Mouse (Mus musculus) R1 (cell line): Measurements from ENCODE around the gene Syt15.

Experiments used
- DNase-seq: peaks from one replicate; pipeline ENCODE4 v3.0.0-alpha.2; 2018; ENCODE audit warnings: low read depth, low spot score

Gene Syt15

GRCm38 (mm10) chr14:34219295-34219694, at the start of gene Syt15:
Gene Syt15 (plus strand): TSS chr14:34219595.
- DNase-seq: no peak

DNA sequence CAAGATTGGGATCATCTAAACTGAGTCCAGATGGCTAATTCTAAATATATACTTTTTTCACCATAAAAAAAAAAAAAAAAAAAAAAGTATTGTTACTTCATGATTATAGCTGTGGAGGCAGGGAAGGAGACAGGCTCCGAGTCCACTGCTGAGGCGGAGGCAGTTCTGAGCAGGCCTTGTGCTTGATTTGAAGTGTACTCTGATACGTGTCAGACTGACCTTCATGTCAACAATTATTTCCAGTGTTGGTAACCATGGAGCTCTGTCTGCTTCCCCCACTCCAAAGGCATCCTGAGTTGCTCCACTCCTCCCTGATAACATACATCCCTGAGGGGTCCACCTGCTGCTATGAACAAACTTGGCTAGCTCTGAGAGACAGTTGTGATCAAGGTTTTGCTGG, 48.3 kb upstream of the Syt15 start:
- DNase-seq: no peak

- DNase-seq: no peak
These were observed 40.0 kb upstream of the Syt15 start for GRCm38 (mm10) chr14:34179351-34179750.

- no peak for DNase-seq
These were observed 36.3 kb upstream of the Syt15 start for GRCm38 (mm10) chr14:34183101-34183500.

GRCm38 (mm10) chr14:34188629-34189028, 30.8 kb upstream of the Syt15 start:
- DNase-seq: peak; percentile 92

- peak; percentile 53 for DNase-seq
These were observed 29.0 kb upstream of the Syt15 start for GRCm38 (mm10) chr14:34190361-34190760.

DNA sequence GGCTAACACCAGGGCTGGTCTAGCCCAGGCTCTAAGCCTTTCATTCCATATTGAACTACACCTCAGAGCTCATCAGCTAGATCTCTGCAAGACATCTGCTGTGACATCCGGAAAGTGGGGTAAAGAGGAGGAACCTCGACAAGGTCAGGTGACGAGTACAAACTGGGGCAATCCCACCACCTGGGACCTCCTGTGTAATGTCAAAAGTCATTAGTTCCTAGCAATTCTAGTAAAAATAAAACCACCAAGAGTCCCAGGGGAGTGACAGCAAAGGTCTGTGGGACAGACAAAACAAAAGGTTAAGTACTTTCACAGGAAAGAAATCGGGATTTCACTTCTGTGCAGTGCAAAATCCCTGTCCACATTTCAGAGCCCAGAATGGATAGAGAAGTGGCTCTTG, 25.5 kb upstream of the Syt15 start:
- no peak for DNase-seq

DNA sequence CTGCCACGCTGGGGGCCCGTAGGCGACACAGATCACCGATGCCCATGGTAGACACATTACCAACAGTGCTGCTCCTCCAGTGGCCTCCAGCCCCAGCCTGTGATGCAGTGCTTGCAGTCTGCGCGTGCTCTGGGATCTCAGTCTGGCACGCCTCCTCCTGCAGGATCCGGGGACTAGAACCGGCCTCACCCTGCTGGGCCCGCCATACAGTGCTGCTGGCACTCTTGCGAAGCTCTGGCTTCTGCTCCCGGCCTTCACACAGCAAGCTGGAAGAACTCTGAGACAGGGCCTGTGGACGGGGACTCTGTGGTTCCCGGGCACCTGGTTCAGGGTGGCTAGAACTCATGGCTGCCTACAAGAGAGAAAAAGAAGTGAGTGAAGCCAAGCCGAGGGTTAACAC, 23.9 kb upstream of the Syt15 start:
- peak; percentile 19 for DNase-seq

- DNase-seq: no peak
These were observed 22.7 kb upstream of the Syt15 start for GRCm38 (mm10) chr14:34196706-34197105.

DNA sequence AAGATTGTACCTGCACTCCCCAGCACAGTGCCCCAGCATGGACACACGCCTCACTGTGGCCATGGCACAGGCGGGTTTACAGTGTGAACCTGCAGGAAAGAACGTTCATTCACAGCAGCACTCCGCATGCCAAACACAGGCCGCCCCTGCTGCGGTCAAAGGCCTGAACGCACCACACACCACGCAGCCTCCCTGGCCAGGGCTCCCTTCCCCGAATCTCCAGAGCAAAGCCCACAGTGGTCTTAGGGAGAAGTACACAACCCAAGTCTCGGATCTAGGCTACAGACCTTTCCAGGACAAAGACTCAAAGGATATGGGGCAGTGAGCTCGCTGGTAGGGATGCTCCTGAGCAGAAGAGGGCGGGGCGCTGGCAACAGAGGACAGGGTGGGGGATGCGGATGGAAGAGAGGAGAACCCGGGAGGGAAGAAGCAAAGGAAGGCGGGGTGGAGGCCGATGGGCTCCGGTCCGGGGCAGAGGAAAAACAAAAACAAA, 18.6 kb upstream of the Syt15 start:
- peak; percentile 62 for DNase-seq

DNA sequence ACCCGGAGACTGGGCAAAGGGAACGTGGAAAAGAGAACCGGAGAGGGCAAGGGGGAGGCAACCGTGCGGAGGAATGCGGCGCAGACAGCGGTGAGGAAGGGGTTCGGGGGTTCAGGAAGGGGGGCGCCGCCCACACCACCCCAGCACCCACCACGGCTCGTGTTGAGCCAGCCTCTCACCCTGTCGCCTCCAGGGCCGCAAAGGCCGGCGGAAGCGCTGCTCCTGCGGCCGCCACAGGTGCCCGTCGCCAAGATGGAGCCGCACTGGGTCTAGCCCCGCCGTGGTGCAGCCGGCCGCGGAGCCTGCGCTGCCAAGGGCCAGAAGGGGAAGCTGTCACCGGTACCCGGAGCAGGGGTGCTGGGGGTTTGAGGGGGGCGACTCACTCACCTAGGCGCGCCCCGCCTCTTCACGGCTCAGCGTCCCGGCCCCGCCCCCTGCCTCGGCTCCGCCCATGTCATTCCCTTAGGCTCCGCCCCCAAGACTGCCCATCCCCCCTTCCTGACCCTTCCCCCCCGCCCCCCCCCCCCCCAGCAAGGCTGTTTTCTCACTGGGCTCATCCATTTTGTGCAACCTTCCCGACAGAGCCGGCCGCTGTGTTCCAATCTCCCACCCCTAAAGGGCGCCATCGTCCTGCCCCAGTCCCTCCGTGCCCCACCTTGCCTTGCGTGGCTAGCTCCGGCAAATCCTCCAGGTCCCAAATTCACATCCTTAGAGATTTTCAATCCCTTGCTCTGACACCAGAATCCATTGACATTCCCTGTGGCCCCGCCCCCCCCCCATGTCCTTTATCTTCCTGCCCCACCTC, 18.0 kb upstream of the Syt15 start, which contains the start of gene Gprin2:
Gene Gprin2 (minus strand): TSS at position 423 of the 805 bp plus-strand sequence.
- DNase-seq: peak; percentile 43

- DNase-seq: no peak
These were observed 11.4 kb upstream of the Syt15 start for GRCm38 (mm10) chr14:34207996-34208395.

- DNase-seq: peak; percentile 63
These were observed 10.7 kb upstream of the Syt15 start for GRCm38 (mm10) chr14:34208651-34209050.

GRCm38 (mm10) chr14:34209080-34209479, 10.3 kb upstream of the Syt15 start:
- no peak for DNase-seq

- peak; percentile 62 for DNase-seq
These were observed 9.5 kb upstream of the Syt15 start for GRCm38 (mm10) chr14:34209942-34210341.

- no peak for DNase-seq
These were observed 3.8 kb upstream of the Syt15 start for GRCm38 (mm10) chr14:34215451-34216127.

DNA sequence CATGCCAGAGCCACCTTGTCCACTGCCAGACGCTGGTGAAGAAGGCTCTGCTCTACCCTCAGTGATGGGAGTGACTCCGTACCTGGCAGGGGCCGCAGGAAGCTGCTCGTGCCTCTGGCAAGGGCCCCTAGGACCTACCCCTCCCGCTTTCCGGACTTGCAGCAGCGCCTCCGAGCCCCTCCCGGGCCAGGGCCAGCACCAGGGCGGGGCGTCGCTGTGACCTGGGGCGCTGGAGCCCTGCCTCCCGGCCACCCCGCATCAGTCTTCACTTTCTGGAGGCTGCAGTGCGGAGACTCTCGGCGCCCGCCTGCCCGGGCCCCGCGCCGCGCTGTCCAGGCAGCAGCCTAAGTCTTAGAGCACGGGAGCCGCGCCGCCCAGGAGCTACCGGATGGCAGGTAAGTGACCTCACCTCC, 397 bp downstream of the Syt15 start:
- DNase-seq: peak; percentile 20

- DNase-seq: no peak
These were observed 1.0 kb downstream of the Syt15 start for GRCm38 (mm10) chr14:34220426-34220825.

DNA sequence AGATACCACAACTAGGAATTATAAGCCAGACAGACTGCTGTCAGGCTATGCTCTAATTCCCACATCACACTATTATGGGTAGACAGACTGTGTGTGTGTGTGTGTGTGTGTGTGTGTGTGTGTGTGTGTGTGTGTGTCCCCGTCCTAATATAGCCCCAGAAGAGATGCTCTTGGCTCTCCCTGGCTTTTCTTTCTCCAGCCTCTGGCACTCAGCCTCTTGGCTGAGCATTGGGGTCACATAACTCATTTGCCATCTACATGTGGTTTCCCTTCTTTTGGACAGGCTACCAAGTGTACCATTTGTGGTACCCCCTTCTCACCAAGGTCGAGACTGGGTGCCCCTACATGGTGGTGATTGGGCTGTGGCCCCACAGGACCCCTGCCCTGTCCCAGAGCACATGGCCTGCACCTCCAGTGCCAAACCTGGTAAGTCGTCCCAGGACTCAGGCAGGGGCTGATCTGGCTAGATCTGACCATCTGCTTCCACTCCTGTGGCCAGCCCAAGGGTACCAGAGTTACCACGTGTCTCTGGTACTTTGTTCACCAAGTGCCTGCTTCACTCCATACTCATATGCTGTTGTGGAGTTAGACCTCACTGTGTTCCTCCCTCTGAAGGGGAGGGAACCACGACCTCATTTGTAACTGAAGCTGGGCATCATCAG, 2.2 kb downstream of the Syt15 start:
- no peak for DNase-seq

- no peak for DNase-seq
These were observed 4.0 kb downstream of the Syt15 start for GRCm38 (mm10) chr14:34223362-34223898.

DNA sequence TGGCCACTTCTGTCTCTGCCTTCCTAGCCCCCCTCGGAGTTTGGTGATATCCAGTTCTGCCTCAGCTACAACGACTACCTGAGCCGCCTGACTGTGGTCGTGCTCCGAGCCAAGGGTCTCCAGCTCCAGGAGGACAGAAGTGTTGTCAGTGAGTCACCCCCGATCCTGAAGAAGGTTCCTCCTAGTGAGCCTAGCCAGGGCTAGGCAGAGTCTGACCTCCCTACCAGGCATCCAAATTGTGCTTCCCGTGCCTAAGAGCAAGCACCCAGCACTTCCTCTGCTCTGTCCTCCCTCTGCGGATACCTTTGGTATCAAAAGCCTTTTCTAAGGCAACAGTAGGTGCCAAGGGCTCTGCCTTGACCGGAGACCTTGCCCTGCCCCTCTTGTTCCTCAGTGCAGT, 6.6 kb downstream of the Syt15 start:
- DNase-seq: no peak

DNA sequence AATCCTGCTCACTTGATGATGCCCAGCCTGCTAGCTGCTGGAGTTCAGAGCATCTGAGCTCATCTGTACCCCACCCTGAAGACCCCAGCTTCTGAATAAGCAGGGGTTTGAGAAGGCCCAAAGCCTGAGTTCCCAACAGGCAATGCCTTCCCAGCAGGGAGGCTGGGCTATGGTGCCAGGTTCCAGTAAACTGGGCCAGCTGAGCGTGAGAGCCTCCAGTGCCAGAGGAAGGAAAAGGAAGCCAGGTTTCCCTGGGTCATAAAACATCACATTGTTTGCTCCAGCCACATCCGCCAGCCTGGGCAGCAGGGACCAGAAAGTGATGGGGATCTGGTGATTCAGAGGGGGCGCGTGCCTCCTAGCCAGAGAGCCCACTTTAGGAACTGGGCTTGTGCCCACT, 7.2 kb downstream of the Syt15 start:
- no peak for DNase-seq
